Mouse (Mus musculus) liver, embryonic 15.5 days (tissue): ENCODE measurements at regions not wholly inside any gene's neighbourhood (a gene's known extent, or its start where the extent isn't known, plus 50 kb on each side); places are given as distances from the start of the nearest gene placed in this dataset.

Source experiments
- ATAC-seq: fragments of 200-750 bp; cut with Nextera tagmentation; 2 replicates; pipeline ENCODE4 v1.8.0; 2017; ENCODE audit warnings: moderate number of reproducible peaks, mild to moderate bottlenecking, moderate library complexity; ENCODE audit not compliant: insufficient read depth
- H3K27ac ChIP-seq: fragments of 300-500 bp; sonication (generic); replicated peaks from 2 replicates; pipeline ENCODE4 v1.5.1; 2015; ENCODE audit warnings: mild to moderate bottlenecking, inconsistent platforms
- H3K27me3 ChIP-seq: fragments of 300-500 bp; sonication (generic); 2 replicates; pipeline ENCODE4 v1.6.1; 2015; ENCODE audit warnings: mild to moderate bottlenecking, inconsistent platforms
- H3K36me3 ChIP-seq: fragments of 300-500 bp; sonication (generic); replicated peaks from 2 replicates; pipeline ENCODE4 v1.6.1; 2015; ENCODE audit warnings: moderate library complexity, mild to moderate bottlenecking, inconsistent platforms
- H3K4me1 ChIP-seq: fragments of 300-500 bp; sonication (generic); replicated peaks from 2 replicates; pipeline ENCODE4 v1.6.1; 2015; ENCODE audit warnings: inconsistent platforms
- H3K4me2 ChIP-seq: fragments of 300-500 bp; sonication (generic); 2 replicates; pipeline ENCODE4 v1.6.1; 2015; ENCODE audit warnings: moderate library complexity, mild to moderate bottlenecking, inconsistent platforms
- H3K4me3 ChIP-seq: fragments of 300-500 bp; sonication (generic); replicated peaks from 2 replicates; pipeline ENCODE4 v1.5.1; 2015; ENCODE audit warnings: mild to moderate bottlenecking, inconsistent platforms
- H3K9ac ChIP-seq: fragments of 300-500 bp; sonication (generic); 2 replicates; pipeline ENCODE4 v1.6.1; 2015; ENCODE audit warnings: moderate library complexity, mild to moderate bottlenecking, inconsistent platforms
- H3K9me3 ChIP-seq: fragments of 300-500 bp; sonication (generic); replicated peaks from 2 replicates; pipeline ENCODE4 v1.6.1; 2016; ENCODE audit warnings: inconsistent platforms
- WGBS: fragments of 180-500 bp; shearing (Covaris S2); methylation state at CpG from one replicate; pipeline ENCODE4 v1.1.7; 2015; ENCODE audit warnings: mixed read lengths; ENCODE audit not compliant: insufficient replicate concordance; 5-methylcytosine and 5-hydroxymethylcytosine counted together

DNA sequence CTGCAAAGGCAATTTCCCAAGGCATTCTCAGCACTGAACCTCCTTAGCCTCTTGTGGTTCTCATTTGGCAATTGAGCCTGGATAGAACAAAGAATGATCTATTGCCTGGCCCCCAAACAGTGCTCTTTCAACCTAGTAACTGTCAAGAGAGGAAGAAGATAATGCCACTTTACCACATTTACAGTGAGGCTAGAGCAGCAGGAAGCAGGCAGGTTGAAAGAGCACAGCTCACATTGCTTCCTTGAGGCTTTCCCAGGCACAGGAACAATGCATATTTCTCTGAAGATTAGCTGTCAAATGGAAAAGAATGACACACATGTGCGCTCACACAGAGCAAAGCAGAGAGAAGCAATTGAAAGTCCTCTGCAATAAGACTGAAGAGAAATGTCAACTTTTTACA, 1221.0 kb upstream of the Flrt2 start:
- H3K4me3 ChIP-seq, result no peak overlapping the region
- H3K9ac ChIP-seq, result no peak overlapping the region
- H3K4me2 ChIP-seq, result no peak overlapping the region
- H3K4me1 ChIP-seq, result no peaks in the 10 kb centered on the region
- WGBS, result 11% methylated on average over 1 of the region's 1 CpGs
- no peaks in the 10 kb centered on the region for H3K9me3 ChIP-seq
- ATAC-seq, result no peak
- H3K27ac ChIP-seq, result no peak overlapping the region
- no peaks in the 10 kb centered on the region for H3K36me3 ChIP-seq
- H3K27me3 ChIP-seq, result no peaks in the 10 kb centered on the region

- Histone ChIP-seq H3K4me2 (no peak overlapping the region), H3K27me3 (no peaks in the 10 kb centered on the region), H3K4me3 (no peak overlapping the region), H3K4me1 (no peaks in the 10 kb centered on the region), H3K27ac (no peak overlapping the region), H3K9me3 (no peaks in the 10 kb centered on the region), H3K36me3 (no peaks in the 10 kb centered on the region), H3K9ac (no peak overlapping the region)
- WGBS, result 65% methylated on average over 2 of the region's 2 CpGs
- no peak for ATAC-seq
Measured at GRCm38 (mm10) chr12:94488721-94489120, 1203.3 kb upstream of the Flrt2 start.

DNA sequence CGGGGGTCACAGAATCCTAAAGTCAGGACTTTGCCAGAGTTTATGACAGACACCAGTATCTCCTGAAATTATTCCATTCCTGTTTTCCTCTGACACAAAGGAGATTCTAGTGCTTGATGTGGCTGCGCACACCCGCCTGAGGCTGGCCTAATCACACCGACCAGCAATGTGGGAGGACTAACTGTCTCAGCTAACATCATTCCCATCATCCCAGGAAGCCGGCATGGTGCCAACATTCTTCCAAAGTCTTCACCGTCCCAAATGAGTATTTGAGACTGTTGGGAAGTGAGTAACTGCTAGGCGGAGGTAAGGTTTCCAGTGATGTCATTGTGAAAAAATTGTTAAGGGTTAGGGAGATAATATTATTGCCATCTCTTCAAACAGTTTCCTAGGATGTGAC, 1183.9 kb upstream of the Flrt2 start:
- no peak for ATAC-seq
- no peak overlapping the region for H3K4me3 ChIP-seq
- whole genome bisulfite sequencing, result 70% methylated on average over 7 of the region's 7 CpGs
- no peaks in the 10 kb centered on the region for H3K4me1 ChIP-seq
- no peak overlapping the region for H3K27ac ChIP-seq
- H3K27me3 ChIP-seq, result no peaks in the 10 kb centered on the region
- no peak overlapping the region for H3K9ac ChIP-seq
- H3K36me3 ChIP-seq, result no peaks in the 10 kb centered on the region
- H3K9me3 ChIP-seq, result no peaks in the 10 kb centered on the region
- H3K4me2 ChIP-seq, result no peak overlapping the region

- H3K4me2 ChIP-seq, result no peak overlapping the region
- no peaks in the 10 kb centered on the region for H3K4me1 ChIP-seq
- no peak overlapping the region for H3K9ac ChIP-seq
- no peaks in the 10 kb centered on the region for H3K36me3 ChIP-seq
- H3K9me3 ChIP-seq, result no peaks in the 10 kb centered on the region
- H3K4me3 ChIP-seq, result no peak overlapping the region
- H3K27me3 ChIP-seq, result no peaks in the 10 kb centered on the region
- H3K27ac ChIP-seq, result no peak overlapping the region
- WGBS, result 42% methylated on average over 5 of the region's 5 CpGs
- ATAC-seq, result no peak
Measured at GRCm38 (mm10) chr12:94509855-94510254, 1182.2 kb upstream of the Flrt2 start.

GRCm38 (mm10) chr12:94544706-94545105, 1147.3 kb upstream of the Flrt2 start:
- WGBS, result 68% methylated on average over 7 of the region's 7 CpGs
- no peaks in the 10 kb centered on the region for H3K9me3 ChIP-seq
- H3K9ac ChIP-seq, result no peak overlapping the region
- no peak overlapping the region for H3K4me2 ChIP-seq
- no peaks in the 10 kb centered on the region for H3K27me3 ChIP-seq
- no peaks in the 10 kb centered on the region for H3K36me3 ChIP-seq
- no peak for ATAC-seq
- H3K27ac ChIP-seq, result no peak overlapping the region
- H3K4me3 ChIP-seq, result no peak overlapping the region
- no peaks in the 10 kb centered on the region for H3K4me1 ChIP-seq

DNA sequence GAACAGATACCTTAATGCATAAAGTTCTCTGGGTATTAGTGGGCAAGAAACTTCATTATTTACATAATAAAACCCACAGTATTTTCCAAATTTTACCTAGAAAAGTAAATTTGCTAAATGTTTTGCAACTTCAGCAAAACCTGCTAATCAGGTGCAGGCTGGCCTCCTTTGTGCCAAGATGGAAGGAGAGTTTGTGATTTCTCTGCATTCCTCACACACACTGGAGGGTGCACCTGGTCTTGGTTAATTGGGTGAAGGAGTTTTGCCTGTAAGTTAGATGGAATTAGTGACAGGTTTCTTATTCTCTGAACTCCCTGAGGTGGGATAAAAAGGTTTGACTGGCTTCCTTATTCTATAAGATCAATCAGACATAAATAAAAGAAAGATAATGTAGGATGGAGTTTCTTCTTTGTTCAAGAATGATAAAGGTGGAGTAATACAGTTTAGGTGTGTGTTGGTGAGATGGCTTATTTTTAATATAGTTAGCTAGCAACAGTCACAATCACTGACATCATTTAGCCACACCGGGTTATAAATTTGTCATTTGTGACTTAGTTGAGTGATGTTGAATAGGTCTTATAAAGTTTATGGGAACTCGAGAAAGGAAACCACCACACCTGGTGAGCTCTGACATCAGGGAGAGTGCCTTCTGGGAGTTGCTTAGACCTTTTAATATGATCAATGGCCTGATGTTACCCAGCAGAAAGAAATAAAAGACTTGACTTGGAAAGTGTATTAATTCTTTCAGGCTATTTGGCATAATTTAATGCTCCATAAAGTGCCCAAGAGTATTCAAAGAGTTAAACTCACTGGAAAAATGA, 1131.4 kb upstream of the Flrt2 start:
- H3K9ac ChIP-seq, result no peak overlapping the region
- H3K4me1 ChIP-seq, result no peaks in the 10 kb centered on the region
- no peaks in the 10 kb centered on the region for H3K36me3 ChIP-seq
- no peak overlapping the region for H3K4me3 ChIP-seq
- WGBS, result 53% methylated on average over 2 of the region's 2 CpGs
- no peak overlapping the region for H3K27ac ChIP-seq
- no peak overlapping the region for H3K4me2 ChIP-seq
- no peaks in the 10 kb centered on the region for H3K9me3 ChIP-seq
- ATAC-seq, result no peak
- H3K27me3 ChIP-seq, result no peaks in the 10 kb centered on the region

GRCm38 (mm10) chr12:94574981-94575380, 1117.0 kb upstream of the Flrt2 start:
- H3K27me3 ChIP-seq, result no peaks in the 10 kb centered on the region
- H3K4me1 ChIP-seq, result no peaks in the 10 kb centered on the region
- no peak overlapping the region for H3K4me3 ChIP-seq
- H3K4me2 ChIP-seq, result no peak overlapping the region
- H3K27ac ChIP-seq, result no peak overlapping the region
- 88% methylated on average over 2 of the region's 2 CpGs for WGBS
- ATAC-seq, result no peak
- no peak overlapping the region for H3K9ac ChIP-seq
- H3K36me3 ChIP-seq, result no peaks in the 10 kb centered on the region
- no peaks in the 10 kb centered on the region for H3K9me3 ChIP-seq

DNA sequence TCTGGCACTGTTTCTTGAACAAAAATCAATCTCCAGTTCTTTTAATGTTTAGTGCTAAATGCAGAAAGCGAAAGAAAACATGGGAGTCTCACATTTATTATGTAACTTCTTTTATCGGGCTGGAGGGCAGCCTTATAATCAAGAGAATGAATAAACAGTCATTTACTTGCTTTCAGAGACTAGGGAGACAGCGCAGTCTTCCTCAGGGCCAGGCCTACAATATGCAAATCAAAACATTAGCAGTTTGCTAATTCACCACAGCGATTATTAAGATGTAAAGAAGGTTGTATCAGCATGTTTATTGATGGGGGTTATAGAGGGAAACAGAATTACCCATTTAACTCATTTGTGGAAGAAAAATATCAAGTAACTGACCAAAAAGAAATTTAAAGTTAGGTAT, 1111.7 kb upstream of the Flrt2 start:
- Histone ChIP-seq H3K36me3 (no peaks in the 10 kb centered on the region), H3K4me1 (no peaks in the 10 kb centered on the region), H3K27ac (no peak overlapping the region), H3K9me3 (no peaks in the 10 kb centered on the region), H3K4me3 (no peak overlapping the region), H3K4me2 (no peak overlapping the region), H3K9ac (no peak overlapping the region), H3K27me3 (no peaks in the 10 kb centered on the region)
- no peak for ATAC-seq
- WGBS, result 46% methylated on average over 4 of the region's 4 CpGs

DNA sequence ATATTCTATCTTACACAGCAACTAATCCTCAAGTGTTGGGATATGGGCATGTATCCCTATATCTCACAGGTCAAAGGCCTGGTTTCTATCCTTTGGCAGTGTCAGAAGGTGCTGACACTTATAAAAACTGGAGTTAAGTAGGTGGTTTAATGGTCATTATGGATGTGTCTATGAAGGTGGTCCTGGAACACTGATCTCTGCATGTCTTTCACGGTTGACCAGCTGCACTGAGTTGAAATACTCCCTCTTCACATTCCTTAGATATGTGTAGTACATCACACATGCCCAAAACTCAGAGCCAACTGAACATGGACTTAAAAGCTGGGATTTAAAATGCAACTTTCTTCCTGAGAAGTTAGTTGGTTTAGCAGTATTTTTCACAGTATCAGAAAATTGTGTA, 1107.7 kb upstream of the Flrt2 start:
- no peak for ATAC-seq
- no peaks in the 10 kb centered on the region for H3K36me3 ChIP-seq
- no peak overlapping the region for H3K9ac ChIP-seq
- no peaks in the 10 kb centered on the region for H3K9me3 ChIP-seq
- no peaks in the 10 kb centered on the region for H3K4me1 ChIP-seq
- 29% methylated on average over 1 of the region's 1 CpGs for WGBS
- H3K4me2 ChIP-seq, result no peak overlapping the region
- no peak overlapping the region for H3K4me3 ChIP-seq
- no peaks in the 10 kb centered on the region for H3K27me3 ChIP-seq
- no peak overlapping the region for H3K27ac ChIP-seq

DNA sequence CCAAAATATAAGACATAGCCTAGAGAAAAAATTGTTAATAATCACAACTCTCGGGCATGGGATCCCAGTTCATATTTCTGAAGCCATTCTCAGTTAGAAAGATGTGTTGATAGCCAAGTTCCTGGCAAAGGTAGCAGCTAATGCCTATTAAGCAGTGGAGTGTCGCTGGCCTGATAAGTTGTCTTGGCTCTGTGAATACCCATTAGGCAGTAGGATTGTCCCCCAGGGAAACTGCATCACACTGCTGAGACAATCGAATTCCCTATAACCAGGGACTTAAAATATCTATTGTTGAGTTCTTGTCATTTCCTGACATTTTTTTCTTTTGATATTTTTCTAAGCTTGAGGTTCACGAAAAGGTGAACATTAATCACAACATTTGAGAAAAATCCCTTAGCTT, 1105.0 kb upstream of the Flrt2 start:
- Histone ChIP-seq H3K27me3 (no peaks in the 10 kb centered on the region), H3K27ac (no peak overlapping the region), H3K9ac (no peak overlapping the region), H3K4me1 (no peaks in the 10 kb centered on the region), H3K9me3 (no peaks in the 10 kb centered on the region), H3K4me3 (no peak overlapping the region), H3K4me2 (no peak overlapping the region), H3K36me3 (no peaks in the 10 kb centered on the region)
- no peak for ATAC-seq
- 55% methylated on average over 4 of the region's 4 CpGs for WGBS

DNA sequence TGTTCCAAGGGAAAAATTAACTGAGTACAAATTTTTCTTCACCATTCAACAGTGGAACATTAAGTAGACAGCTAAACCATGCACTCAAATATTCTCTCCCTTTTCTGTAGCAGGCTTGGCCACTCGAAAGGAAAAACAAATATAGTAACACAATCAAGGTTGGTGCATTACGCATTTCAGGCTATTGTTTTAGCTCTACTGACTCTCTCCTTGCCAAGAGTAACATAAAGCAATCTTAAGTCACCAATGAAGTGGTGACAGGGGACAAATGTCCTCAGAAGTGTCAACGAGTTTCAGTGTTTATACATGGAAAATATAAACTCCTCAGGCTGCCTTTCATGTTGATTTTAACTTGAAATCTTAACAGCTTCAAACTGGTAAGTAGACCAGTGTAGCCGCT, 1103.4 kb upstream of the Flrt2 start:
- H3K4me2 ChIP-seq, result no peak overlapping the region
- no peaks in the 10 kb centered on the region for H3K36me3 ChIP-seq
- no peak overlapping the region for H3K9ac ChIP-seq
- no peak for ATAC-seq
- no peak overlapping the region for H3K27ac ChIP-seq
- H3K9me3 ChIP-seq, result no peaks in the 10 kb centered on the region
- H3K4me1 ChIP-seq, result no peaks in the 10 kb centered on the region
- H3K4me3 ChIP-seq, result no peak overlapping the region
- WGBS, result 52% methylated on average over 4 of the region's 4 CpGs
- H3K27me3 ChIP-seq, result no peaks in the 10 kb centered on the region

DNA sequence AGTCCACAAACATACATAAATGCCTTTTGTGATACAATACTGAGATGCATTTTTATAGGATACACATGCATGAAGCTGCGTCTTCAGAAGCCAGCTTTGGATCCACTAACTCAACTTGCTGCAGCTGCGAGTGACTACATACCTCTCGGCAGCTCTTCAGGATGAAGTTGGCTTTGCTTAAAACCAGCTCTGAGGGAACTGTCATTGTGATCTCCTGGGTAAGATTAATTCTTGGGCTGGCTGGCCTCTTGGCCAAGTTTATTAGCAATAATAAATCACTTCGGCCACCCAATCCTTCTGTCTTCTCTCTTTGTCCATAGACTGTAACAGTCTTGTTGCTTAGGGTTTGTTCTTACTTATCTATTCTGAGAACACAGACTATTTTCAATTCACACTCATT, 1103.0 kb upstream of the Flrt2 start:
- no peak overlapping the region for H3K9ac ChIP-seq
- H3K4me2 ChIP-seq, result no peak overlapping the region
- no peaks in the 10 kb centered on the region for H3K27me3 ChIP-seq
- 65% methylated on average over 4 of the region's 4 CpGs for WGBS
- no peaks in the 10 kb centered on the region for H3K4me1 ChIP-seq
- H3K36me3 ChIP-seq, result no peaks in the 10 kb centered on the region
- no peaks in the 10 kb centered on the region for H3K9me3 ChIP-seq
- ATAC-seq, result no peak
- H3K4me3 ChIP-seq, result no peak overlapping the region
- no peak overlapping the region for H3K27ac ChIP-seq
